Mouse (Mus musculus): ENCODE data around the gene Gm45717.
A peak's percentile ranks its signal among the peaks of the same experiment; 100 is the strongest.

The Gm45717 gene

DNA sequence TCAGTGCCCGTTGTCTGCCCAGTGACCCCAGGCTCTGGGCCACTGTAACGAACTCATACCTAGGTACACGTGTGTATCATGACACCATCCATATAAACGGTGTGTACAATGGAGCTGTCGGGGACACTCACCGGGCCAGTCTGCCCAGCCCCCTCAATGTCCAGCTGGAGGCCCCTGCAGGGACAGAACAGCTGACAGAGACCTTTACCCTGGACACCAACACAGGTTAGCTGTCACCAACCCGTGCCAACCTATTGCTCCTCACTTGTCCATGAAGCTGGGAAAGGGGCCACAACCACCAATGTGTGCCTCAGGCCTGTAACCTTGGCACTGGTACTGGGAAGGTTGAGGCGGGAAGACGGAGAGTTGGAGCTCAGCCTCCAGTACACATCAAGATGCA is 13.4 kb downstream of the Gm45717 start:
- no peak for DNase-seq

GRCm38 (mm10) chr7:140941222-140942051 is 14.3 kb downstream of the Gm45717 start, which contains the start of gene Pgghg:
Gene Pgghg (plus strand): TSS chr7:140941391.
- DNase-seq: peak; percentile 76 to 79

- peak in 1 of 2 experiments; percentile 14 for DNase-seq
Observed at GRCm38 (mm10) chr7:140939669-140940171, 16.0 kb downstream of the Gm45717 start.

- DNase-seq: no peak
Observed at GRCm38 (mm10) chr7:140938896-140939295, 16.8 kb downstream of the Gm45717 start.

DNA sequence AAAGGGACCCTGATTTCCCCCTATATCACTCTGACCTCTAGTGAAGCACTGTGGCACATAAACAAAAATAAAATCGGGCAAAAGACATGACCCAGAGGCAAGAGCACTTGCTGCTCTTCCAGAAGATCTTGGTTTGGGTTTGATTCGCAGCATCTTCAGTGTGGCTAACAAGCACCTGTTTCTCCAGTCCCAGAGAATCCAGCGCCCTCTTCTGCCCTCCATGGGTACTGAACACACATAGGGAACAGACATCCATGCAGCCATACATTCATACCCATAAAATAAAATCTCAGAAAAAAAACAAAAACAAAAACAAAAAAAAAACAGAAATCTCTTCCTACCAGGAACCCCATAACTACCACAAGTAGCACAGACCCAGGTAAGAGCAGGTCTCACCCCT is 17.3 kb downstream of the Gm45717 start:
- peak in 1 of 2 experiments; percentile 19 for DNase-seq

DNA sequence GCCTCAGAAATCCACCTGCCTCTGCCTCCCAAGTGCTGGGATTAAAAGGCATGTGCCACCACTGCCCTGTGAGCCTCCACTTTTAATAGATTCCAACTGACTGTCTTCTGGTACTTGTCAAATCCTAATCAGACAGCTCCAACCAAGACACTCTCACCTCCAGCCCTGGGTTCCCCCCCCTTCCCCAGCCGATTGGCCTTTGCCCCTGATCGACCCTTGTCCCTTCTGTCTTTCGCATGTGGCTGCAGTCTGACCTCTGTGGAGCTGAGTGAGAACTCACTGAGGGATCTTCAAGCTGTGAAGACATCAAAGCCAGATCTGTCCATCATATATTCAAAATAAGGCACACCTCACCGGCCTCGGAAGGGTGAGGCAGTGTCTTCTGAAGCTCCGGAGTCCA is 28.6 kb downstream of the Gm45717 start:
- no peak for DNase-seq

GRCm38 (mm10) chr7:140923070-140923775 is 32.5 kb downstream of the Gm45717 start:
- no peak for DNase-seq

GRCm38 (mm10) chr7:140922398-140923069 is 33.2 kb downstream of the Gm45717 start:
- peak; percentile 93 to 95 for DNase-seq

DNA sequence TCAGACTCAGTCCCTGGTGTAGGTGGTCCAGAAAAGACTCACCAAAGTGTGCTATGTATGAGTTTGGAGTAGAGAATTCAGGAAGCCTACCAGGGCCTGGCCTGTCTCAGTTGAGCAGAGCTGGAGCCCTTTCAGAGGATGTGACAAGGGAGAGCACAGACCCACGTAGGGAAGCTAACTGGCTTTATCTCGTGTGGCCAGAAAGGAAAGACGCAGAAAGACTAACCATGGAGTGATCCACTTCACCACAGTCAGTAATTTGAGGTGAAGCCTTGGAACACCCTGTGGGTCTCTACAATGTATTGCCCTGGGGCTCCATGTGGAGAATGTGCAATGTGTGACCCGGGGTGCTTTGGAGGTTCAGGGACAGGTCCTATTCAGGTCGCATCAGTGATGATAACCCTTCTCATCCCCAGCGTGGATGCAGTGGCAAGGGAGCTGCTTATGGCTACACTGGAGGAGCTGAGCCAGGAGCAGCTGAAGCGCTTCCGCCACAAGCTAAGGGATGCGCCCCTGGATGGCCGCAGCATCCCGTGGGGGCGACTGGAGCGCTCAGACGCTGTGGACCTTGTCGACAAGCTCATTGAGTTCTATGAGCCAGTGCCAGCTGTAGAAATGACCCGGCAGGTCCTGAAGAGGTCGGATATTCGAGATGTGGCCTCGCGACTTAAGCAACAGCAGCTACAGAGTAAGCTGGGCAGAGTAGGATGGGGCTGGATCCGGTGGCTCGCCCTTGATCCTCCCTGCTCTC is 34.3 kb downstream of the Gm45717 start:
- DNase-seq: no peak

DNA sequence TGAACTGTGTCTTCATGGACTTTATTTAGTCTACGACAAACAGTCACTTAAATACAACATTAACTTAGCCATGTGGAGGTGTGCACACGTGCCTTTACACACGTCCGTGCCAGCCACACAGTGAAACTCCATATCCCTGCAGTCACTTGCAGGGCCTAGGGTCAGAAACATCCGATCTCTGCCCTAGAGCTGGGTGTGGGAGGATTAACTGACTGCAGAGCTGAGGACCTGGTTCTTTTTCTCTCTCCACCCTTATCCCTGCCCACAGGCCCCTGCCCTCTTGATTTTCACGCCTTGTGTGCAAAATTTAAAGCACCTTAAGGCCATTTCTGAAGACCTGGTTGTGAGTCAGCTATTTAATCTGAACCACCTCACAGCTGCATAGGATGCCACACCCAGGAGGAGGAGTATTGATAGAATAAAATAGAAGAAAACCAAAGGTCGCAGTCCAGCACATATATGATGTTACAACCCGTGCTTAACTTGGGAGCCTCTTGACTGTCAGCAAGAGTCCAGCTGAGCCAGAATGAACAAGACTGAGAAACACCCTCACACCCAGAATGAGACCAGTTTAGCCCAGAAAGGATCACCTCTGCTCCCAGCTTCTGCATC is 35.2 kb downstream of the Gm45717 start, which contains the start of gene Nlrp6:
TSS of gene Nlrp6 (plus strand) at position 485 of the 612 bp plus-strand sequence.
- no peak for DNase-seq

- DNase-seq: no peak
Observed at GRCm38 (mm10) chr7:140919911-140920310, 35.8 kb downstream of the Gm45717 start.

DNA sequence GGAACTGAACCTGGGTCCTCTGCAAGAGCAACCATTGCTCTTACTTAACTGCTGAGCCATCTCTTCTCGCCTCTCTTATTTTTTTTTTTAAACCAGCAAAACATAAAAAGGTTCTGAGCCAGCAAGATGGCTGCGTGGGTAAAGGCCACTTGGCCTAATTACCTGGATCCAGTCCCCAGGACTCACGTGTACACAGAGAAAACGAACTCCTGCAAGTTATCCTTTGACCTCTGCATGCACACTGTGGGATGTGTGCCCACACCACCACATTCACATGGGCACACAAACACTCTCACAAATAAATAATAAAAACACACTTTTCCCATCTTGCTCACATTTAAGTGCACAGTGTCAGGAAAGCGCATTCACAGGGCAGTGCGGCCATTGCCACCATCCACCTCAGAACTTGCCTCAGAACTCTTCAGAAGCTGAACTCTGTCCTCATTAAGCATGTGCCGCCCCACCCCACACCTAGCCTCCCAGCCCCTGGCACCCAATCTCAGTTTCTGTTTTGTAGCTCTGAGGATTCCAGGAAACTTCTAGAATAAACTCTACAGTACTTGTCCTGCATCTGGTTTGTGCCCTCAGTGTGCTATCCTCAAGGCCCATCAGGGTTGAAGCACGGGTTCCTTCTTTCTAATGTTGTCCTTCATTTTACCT is 41.6 kb downstream of the Gm45717 start:
- DNase-seq: no peak

- no peak for DNase-seq
Observed at GRCm38 (mm10) chr7:140912846-140913482, 42.8 kb downstream of the Gm45717 start.

DNA sequence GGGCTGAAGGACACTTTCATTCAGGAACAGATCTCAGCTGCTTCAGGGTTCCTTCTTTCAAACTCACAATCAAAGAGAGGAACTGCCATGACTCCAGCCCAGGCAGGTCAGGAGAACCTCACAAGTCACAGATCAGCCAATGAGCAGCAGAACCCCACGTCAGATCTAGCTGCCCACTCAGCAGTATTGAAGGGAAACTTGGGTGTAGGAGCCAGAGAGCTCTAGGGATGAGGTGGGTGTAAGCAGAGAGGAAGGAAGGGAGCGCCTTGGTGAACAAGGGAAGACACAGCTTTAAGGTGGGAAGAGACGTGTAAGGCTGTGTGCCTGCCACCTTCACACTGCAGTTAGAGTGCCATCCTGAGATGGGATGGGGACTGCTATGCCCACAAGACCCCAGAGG is 43.4 kb downstream of the Gm45717 start:
- DNase-seq: no peak

DNA sequence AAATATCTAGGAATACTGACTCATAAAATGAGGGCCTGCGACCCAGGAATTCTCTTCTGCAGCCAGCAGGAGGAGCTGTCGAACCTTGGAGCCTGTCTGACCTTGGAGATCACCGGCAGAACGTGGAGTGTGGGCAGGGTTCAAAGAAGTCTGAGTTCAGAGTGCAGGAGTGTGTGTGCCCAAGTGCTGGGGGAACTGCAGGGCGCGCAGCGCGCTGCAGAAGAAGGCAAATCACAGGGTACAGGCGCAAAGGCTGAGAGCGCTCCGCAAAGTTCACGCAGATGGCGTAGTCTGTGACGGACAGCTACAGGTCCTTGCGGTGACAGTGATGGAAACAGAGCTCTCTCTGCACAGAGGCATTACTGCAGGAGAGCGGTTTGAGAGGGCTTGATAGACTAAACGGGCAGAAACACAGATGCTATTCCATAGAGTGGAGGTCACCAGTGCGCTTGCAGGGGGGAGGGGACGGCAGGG is 47.1 kb downstream of the Gm45717 start:
- peak; percentile 87 to 88 for DNase-seq

DNA sequence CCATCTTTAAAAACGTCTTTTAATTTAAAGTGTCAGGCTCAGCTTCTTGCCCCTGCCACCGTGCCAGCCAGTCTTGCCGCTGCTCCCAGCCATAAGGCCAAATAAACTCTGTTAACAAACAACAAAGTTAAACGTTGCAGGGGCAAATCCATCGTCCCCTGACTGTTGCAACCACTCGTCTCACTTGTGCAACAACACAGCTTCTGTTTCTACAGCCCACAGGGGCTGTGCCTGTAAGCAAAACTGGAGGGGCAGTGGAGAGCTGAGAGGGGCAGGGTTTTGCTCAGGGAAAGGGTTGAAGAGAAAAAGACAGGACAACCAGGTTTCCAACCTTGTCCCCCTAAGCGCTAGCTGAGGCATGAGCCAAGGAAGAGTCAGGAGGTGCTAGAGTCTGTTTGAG is 47.6 kb downstream of the Gm45717 start:
- DNase-seq: no peak

GRCm38 (mm10) chr7:140907697-140908096 is 48.0 kb downstream of the Gm45717 start:
- no peak for DNase-seq

GRCm38 (mm10) chr7:140907131-140907530 is 48.6 kb downstream of the Gm45717 start:
- DNase-seq: no peak

- no peak for DNase-seq
Observed at GRCm38 (mm10) chr7:140905642-140906081, 50.1 kb downstream of the Gm45717 start.

DNA sequence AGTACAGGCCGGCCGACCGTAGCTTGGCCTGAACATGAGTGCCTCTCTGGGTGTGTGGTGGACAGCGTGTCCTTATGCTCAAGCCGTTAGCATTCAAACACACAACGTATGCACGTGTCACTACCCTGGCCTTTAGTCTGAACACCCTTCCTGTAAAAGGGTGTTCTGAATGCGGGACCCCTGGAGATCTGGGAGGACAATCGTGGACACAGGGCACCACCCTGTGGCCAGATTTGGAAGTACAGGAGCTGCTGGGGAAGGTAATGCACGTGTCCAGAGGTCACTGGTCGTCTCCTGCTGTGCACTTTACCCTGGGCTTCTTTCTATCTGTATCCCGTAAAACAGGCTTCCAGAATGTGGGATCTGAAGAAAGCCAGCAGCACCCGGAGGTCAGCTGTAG is 52.5 kb downstream of the Gm45717 start:
- peak; percentile 92 to 95 for DNase-seq

Data from cerebellum, postnatal 14 days (tissue).